ENCODE assay signal across 29 mouse cellular contexts in genomic region chr1:169103669-169104068, GRCm38 (mm10).
A peak's percentile ranks its signal among the peaks of the same experiment; 100 is the strongest.
DNase-seq lines count a peak whose midpoint lies in the region; ATAC-seq and TF ChIP-seq lines count a peak whose summit lies in the region.
"Had no signal": no experiment of that assay in that cellular context is flagged by ENCODE, and none has a peak within 500 bp of the region (broad histone marks: within the 10 kb centered on the region; RNA-seq: fewer than 3 reads in every experiment).

No protein-coding gene starts in this region.

- peaks cover 4% of the 10 kb centered on the region for H3K4me1 ChIP-seq in forebrain, embryonic 13.5 days
- H3K4me1 ChIP-seq in forebrain, embryonic 10.5 days, result no peaks in the 10 kb centered on the region
- H3K4me1 ChIP-seq in lung, embryonic 14.5 days (ENCODE audit: insufficient read depth), result peaks cover 5% of the 10 kb centered on the region; the same call in 1 of the 2 replicates
- H3K4me1 ChIP-seq in midbrain, embryonic 14.5 days (ENCODE audit: control insufficient read depth, insufficient read depth, low read length), result no peaks in the 10 kb centered on the region
- H3K4me1 ChIP-seq: embryonic facial prominence, embryonic 10.5 days; embryonic facial prominence, embryonic 15.5 days; kidney, embryonic 15.5 days; neural tube, embryonic 13.5 days had no signal

- H3K4me3 ChIP-seq in forebrain, embryonic 13.5 days, result no peak overlapping the region
- no peak overlapping the region for H3K4me3 ChIP-seq in forebrain, embryonic 10.5 days
- H3K4me3 ChIP-seq in lung, embryonic 14.5 days (ENCODE audit: low read depth, low read length), result no peak overlapping the region
- no peak overlapping the region for H3K4me3 ChIP-seq in midbrain, embryonic 14.5 days (replicated peaks; ENCODE audit: low read depth, low read length)
- H3K4me3 ChIP-seq: embryonic facial prominence, embryonic 10.5 days; embryonic facial prominence, embryonic 15.5 days; kidney, embryonic 15.5 days; left cerebral cortex, adult 2 months; neural tube, embryonic 13.5 days had no signal

- H3K27ac ChIP-seq in forebrain, embryonic 13.5 days, result no peak overlapping the region
- no peak overlapping the region for H3K27ac ChIP-seq in forebrain, embryonic 10.5 days
- H3K27ac ChIP-seq in lung, embryonic 14.5 days (ENCODE audit: low read depth), result no peak overlapping the region
- H3K27ac ChIP-seq in midbrain, embryonic 14.5 days (replicated peaks; ENCODE audit: low read depth, low read length), result 0 out of 2 replicates have a peak overlapping the region, but pooled peaks have one; percentile 16
- H3K27ac ChIP-seq: embryonic facial prominence, embryonic 10.5 days; embryonic facial prominence, embryonic 15.5 days; hindbrain, embryonic 14.5 days; kidney, embryonic 15.5 days; left cerebral cortex, adult 2 months; liver, embryonic 14.5 days; neural tube, embryonic 13.5 days had no signal

- H3K9ac ChIP-seq in forebrain, embryonic 13.5 days, result no peak overlapping the region
- H3K9ac ChIP-seq in lung, embryonic 14.5 days, result no peak overlapping the region
- H3K9ac ChIP-seq in midbrain, embryonic 14.5 days (replicated peaks; ENCODE audit: low read length), result no peak overlapping the region
- H3K9ac ChIP-seq: embryonic facial prominence, embryonic 15.5 days; hindbrain, embryonic 14.5 days; kidney, embryonic 15.5 days; liver, embryonic 14.5 days; neural tube, embryonic 13.5 days had no signal

- 0 out of 2 replicates have a peak, but pooled peaks have one; percentile 10 for ATAC-seq in forebrain, embryonic 13.5 days
- no peak for ATAC-seq in lung, embryonic 14.5 days (ENCODE audit: insufficient read depth)
- no peak for ATAC-seq in midbrain, embryonic 14.5 days (ENCODE audit: low FRiP score, low TSS enrichment)
- no peak for ATAC-seq in megakaryocyte, adult 5-6 weeks (ENCODE audit: poor library complexity, severe bottlenecking)
- ATAC-seq: inflammation-experienced regulatory T-cells, adult 6 months; Patski had no signal

- H3K4me2 ChIP-seq in forebrain, embryonic 13.5 days, result no peak overlapping the region
- H3K4me2 ChIP-seq in lung, embryonic 14.5 days, result no peak overlapping the region
- H3K4me2 ChIP-seq in midbrain, embryonic 14.5 days (ENCODE audit: low read length), result no peak overlapping the region
- H3K4me2 ChIP-seq: embryonic facial prominence, embryonic 15.5 days; heart, embryonic 11.5 days; hindbrain, embryonic 14.5 days; kidney, embryonic 15.5 days; neural tube, embryonic 13.5 days had no signal

- no peaks in the 10 kb centered on the region for H3K36me3 ChIP-seq in forebrain, embryonic 13.5 days (ENCODE audit: poor library complexity, severe bottlenecking)
- no peaks in the 10 kb centered on the region for H3K36me3 ChIP-seq in forebrain, embryonic 10.5 days (replicated peaks)
- H3K36me3 ChIP-seq in lung, embryonic 14.5 days (ENCODE audit: insufficient read depth), result no peaks in the 10 kb centered on the region
- no peaks in the 10 kb centered on the region for H3K36me3 ChIP-seq in midbrain, embryonic 14.5 days (ENCODE audit: control insufficient read depth, insufficient read depth, low read length)
- H3K36me3 ChIP-seq: embryonic facial prominence, embryonic 10.5 days; embryonic facial prominence, embryonic 15.5 days; kidney, embryonic 15.5 days; neural tube, embryonic 13.5 days had no signal

- H3K9me3 ChIP-seq in forebrain, embryonic 13.5 days (replicated peaks), result no peaks in the 10 kb centered on the region
- H3K9me3 ChIP-seq in forebrain, embryonic 10.5 days, result no peaks in the 10 kb centered on the region
- no peaks in the 10 kb centered on the region for H3K9me3 ChIP-seq in lung, embryonic 14.5 days (ENCODE audit: low read depth, low read length)
- H3K9me3 ChIP-seq in midbrain, embryonic 14.5 days (ENCODE audit: control insufficient read depth, low read length), result no peaks in the 10 kb centered on the region
- H3K9me3 ChIP-seq: embryonic facial prominence, embryonic 10.5 days; embryonic facial prominence, embryonic 15.5 days; kidney, embryonic 15.5 days; neural tube, embryonic 13.5 days had no signal

- TF ChIP-seq CTCF in lung, embryonic 14.5 days (IDR thresholded peaks at IDR 0.05; ENCODE audit: low read depth), result no peak

- no peak for DNase-seq in forebrain, embryonic 10.5 days (ENCODE audit: extremely low spot score, low spot score)
- peak; percentile 29 for DNase-seq in lung, embryonic 14.5 days
- no peak for DNase-seq in lung, postnatal 36 days
- peak; percentile 74 for DNase-seq in midbrain, embryonic 14.5 days
- DNase-seq in liver, result no peak
- DNase-seq: adrenal gland, postnatal 10 days; cerebellum, adult 11 months; cerebellum, postnatal 25 days; gastrocnemius, postnatal 25 days; heart, adult 11 months; heart, postnatal 4 days; kidney, adult 18-20 months; kidney, postnatal 25 days; lung, adult 2 months; lung, postnatal 14 days; thymus, adult 2 months; thymus, postnatal 36 days had no signal

- H3K27me3 ChIP-seq in forebrain, embryonic 13.5 days, result no peaks in the 10 kb centered on the region
- H3K27me3 ChIP-seq in forebrain, embryonic 10.5 days (ENCODE audit: poor library complexity, severe bottlenecking), result no peaks in the 10 kb centered on the region
- H3K27me3 ChIP-seq in lung, embryonic 14.5 days (ENCODE audit: insufficient read depth, low read length), result no peaks in the 10 kb centered on the region
- H3K27me3 ChIP-seq in midbrain, embryonic 14.5 days (ENCODE audit: control insufficient read depth, insufficient read depth, low read length), result no peaks in the 10 kb centered on the region
- H3K27me3 ChIP-seq: embryonic facial prominence, embryonic 15.5 days; kidney, embryonic 15.5 days; neural tube, embryonic 13.5 days; Patski had no signal

- 35% methylated on average over 4 of the region's 4 CpGs for WGBS in forebrain, embryonic 13.5 days
- WGBS in forebrain, embryonic 10.5 days, result 86% methylated on average over 4 of the region's 4 CpGs
- 50% methylated on average over 4 of the region's 4 CpGs for WGBS in lung, embryonic 14.5 days
- 45% methylated on average over 4 of the region's 4 CpGs for WGBS in midbrain, embryonic 14.5 days

Comparison
In these comparisons a context has a peak if more than half of its experiments do, and no peak if none do; other contexts are left out.
1. DNase-seq: peak in lung, embryonic 14.5 days (single experiment) and midbrain, embryonic 14.5 days (single experiment); none in forebrain, embryonic 10.5 days (single experiment), lung, postnatal 36 days (single experiment) and liver (single experiment).